Mouse (Mus musculus): ENCODE measurements around the gene Cyp1b1. TPM values are rescaled to one million over a fixed set of nuclear protein-coding genes. Genes with fewer than 3 reads are reported as not detected.

Gene Cyp1b1
- total RNA-seq, 2 experiments from 2014 or later: 33.9 to 38.1 TPM

Other genes starting within 250 kb of the Cyp1b1 start
- 100 to 1,000 TPM; 287 to 356 TPM for gene Rmdn2, start 103.2 kb downstream of the Cyp1b1 start, total RNA-seq (2021)
- gene Atl2, start 181.1 kb upstream of the Cyp1b1 start, total RNA-seq (2021): 100 to 1,000 TPM in 1 of 2 experiments, 10 to 100 TPM in 1; 52.9 to 113 TPM